Mouse (Mus musculus) MEL (cell line): Measurements from ENCODE around the gene Traf3ip2.

Experiments used
- CTCF ChIP-seq, 3 experiments: IDR thresholded peaks in 2 of 3; conservative IDR thresholded peaks in 1 of 3; 2 replicates each; pipeline ENCODE4 v1.5.1; 2011 to 2012; ENCODE audit warnings: low read length in 3 of 3, low read depth in 2 of 3, mild to moderate bottlenecking in 2 of 3, improper control_type of control experiment in 1 of 3, inconsistent platforms in 1 of 3, mixed read lengths in 1 of 3, moderate library complexity in 1 of 3; ENCODE audit not compliant: control insufficient read depth in 1 of 3, insufficient read depth in 1 of 3, poor library complexity in 1 of 3, severe bottlenecking in 1 of 3
- HCFC1 ChIP-seq: IDR thresholded peaks from 2 replicates; pipeline ENCODE4 v1.6.1; 2012; ENCODE audit warnings: low read depth, mild to moderate bottlenecking, inconsistent platforms, low read length, improper control_type of control experiment, moderate library complexity
- POLR2AphosphoS2 ChIP-seq: IDR thresholded peaks from 2 replicates; pipeline ENCODE4 v1.6.1; 2011; ENCODE audit warnings: low read length, improper control_type of control experiment

DNA sequence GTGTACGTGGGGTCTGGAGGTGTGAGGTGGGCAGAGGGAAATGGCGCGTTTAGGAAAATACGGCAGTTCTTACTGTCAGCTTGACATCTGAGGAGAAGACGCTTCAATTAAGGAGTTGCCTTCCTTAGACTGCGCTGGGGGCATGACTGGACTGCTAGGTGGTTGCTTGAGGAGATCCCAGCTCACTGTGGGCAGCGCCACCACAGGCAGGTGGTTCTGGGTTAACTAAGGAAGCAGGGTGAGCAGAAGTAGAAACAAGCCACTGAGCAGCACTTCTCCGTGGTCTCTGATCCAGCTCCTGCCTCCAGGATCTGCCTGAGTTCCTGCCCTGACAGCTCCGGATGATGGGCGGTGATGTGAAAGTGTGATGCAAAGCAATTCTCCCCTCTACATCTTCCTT is 22.1 kb upstream of the Traf3ip2 start:
- no peak for TF ChIP-seq CTCF (IDR thresholded peaks at IDR 0.05 in 2 of 3, conservative IDR thresholded peaks at IDR 0.05 in 1 of 3; ENCODE audit: control insufficient read depth in 1 of 3, insufficient read depth in 1 of 3, low read depth in 2 of 3, low read length in 3 of 3, poor library complexity in 1 of 3, severe bottlenecking in 1 of 3)
- no peak for TF ChIP-seq HCFC1
- TF ChIP-seq POLR2AphosphoS2: no peak
